Mouse (Mus musculus): ENCODE data around the gene Trank1. TPM values are rescaled to one million over a fixed set of nuclear protein-coding genes. Genes with fewer than 3 reads are reported as not detected.

The Trank1 gene
- total and polyA plus RNA-seq, 3 experiments = 0.13 to 0.66 (median 0.34) TPM

DNA sequence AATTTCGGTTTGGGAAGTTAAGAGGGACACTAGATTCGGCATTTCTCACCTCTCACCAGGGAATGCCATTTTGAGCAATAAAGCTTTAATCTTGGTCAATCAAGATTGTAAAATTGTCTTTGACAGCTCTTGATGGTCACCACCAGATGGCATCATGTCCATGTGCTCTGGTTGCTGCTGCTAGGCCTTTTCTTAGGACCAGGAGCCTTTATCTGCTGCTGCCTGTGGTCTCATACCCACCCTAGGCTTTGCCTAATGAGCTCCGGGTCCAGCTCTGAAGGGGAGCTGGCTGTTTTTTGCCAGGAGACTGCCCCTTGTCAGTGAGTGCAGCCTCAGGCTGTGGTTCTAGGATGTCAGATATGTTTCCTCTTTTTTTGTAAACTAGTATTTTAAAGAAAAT lies 44.8 kb downstream of the Trank1 start (continued):
- TF ChIP-seq MEF2A (IDR thresholded peaks at IDR 0.05; ENCODE audit: borderline replicate concordance, low read depth, low read length) (no peak), UBTF (IDR thresholded peaks at IDR 0.05; ENCODE audit: low read depth, low read length) (no peak), USF1 (IDR thresholded peaks at IDR 0.05; ENCODE audit: low read depth, low read length) (no peak), MAFK (IDR thresholded peaks at IDR 0.05; ENCODE audit: insufficient replicate concordance, low read length) (no peak), POLR2AphosphoS2 (IDR thresholded peaks at IDR 0.05; ENCODE audit: low read depth, low read length) (no peak)

DNA sequence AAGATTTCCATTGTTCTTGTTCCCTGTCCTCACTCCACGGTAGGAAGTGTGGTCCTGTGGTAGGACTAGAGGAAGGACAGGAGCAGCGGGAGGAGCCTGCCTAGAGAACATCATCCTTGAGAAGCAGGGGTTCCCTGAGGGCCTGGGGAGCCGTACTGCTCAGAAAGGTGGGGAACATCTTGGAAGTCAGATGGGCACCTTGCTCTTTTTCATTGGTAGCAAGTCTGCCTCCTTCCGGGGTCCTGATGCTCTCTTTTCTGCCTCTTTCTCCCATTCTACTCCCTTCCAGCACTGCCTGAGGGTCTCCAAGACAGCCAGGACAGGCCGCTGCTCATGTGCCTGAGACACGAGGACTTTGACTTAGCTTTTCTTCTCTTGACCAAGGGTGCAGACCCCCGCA lies 52.1 kb downstream of the Trank1 start:
- Histone ChIP-seq H3K27me3 (replicated peaks) (peaks cover 2% of the 10 kb centered on the region), H3K9me3 (replicated peaks; ENCODE audit: low read length) (no peaks in the 10 kb centered on the region), H3K4me2 (ENCODE audit: insufficient read depth, low read depth, poor library complexity, severe bottlenecking) (no peak overlapping the region), H3K27ac (ENCODE audit: insufficient read depth, low read depth) (no peak overlapping the region), H3K36me3 (replicated peaks in 1 of 2; ENCODE audit: control insufficient read depth in 1 of 2, insufficient read depth in 1 of 2, low read length in 1 of 2) (no peaks in the 10 kb centered on the region), H3K4me3 (replicated peaks in 1 of 3; ENCODE audit: low read depth in 2 of 3, low read length in 2 of 3, poor library complexity in 1 of 3) (no peak overlapping the region), H3K79me2 (replicated peaks; ENCODE audit: control insufficient read depth, extremely low read depth, insufficient read depth, poor library complexity, severe bottlenecking) (no peaks in the 10 kb centered on the region), H3K4me1 (ENCODE audit: control insufficient read depth in 1 of 2, insufficient read depth in 2 of 2) (peaks cover 0 to 8% of the 10 kb centered on the region in 2 experiments; a peak in 2 of 4 replicates), H3K9ac (ENCODE audit: insufficient read depth, low read depth) (no peak overlapping the region)
- TF ChIP-seq ZKSCAN1 (IDR thresholded peaks at IDR 0.05; ENCODE audit: borderline replicate concordance, low read depth, low read length) = no peak
- no peak for DNase-seq (ENCODE audit: extremely low read depth)
- in situ Hi-C loops (cut with MboI; ENCODE audit: low pct_ligation_motif_present, low pct_unique_long_range_greater_than_20kb, low sequenced_read_pairs) = no loop called here
- dilution Hi-C loops (cut with MboI; ENCODE audit: extremely low pct_ligation_motif_present, extremely low pct_unique_long_range_greater_than_20kb, low sequenced_read_pairs) = no loop called here

DNA sequence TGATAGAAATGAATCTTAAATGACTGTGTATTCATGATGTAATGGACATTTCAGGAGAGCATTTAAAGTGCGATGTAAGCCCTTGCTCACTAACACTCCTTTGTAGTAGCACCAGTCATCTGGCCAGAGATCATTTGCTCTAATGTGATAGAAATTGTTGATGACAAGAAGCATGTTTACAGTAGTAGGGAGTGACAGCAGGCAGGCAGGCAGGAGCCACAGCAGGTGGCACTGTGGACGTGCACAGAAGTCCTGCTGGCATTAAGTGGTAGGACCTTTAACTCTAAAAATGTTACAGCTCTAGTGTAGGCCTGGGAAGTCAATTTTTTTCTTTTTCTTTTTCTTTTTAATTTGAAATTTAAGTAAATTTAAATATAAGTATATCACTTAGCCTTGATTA lies 56.2 kb downstream of the Trank1 start:
- Histone ChIP-seq H3K4me2 (ENCODE audit: insufficient read depth, low read depth, poor library complexity, severe bottlenecking) (no peak overlapping the region), H3K27me3 (replicated peaks) (peaks cover 2% of the 10 kb centered on the region), H3K36me3 (replicated peaks in 1 of 2; ENCODE audit: control insufficient read depth in 1 of 2, insufficient read depth in 1 of 2, low read length in 1 of 2) (no peaks in the 10 kb centered on the region), H3K27ac (ENCODE audit: insufficient read depth, low read depth) (no peak overlapping the region), H3K9me3 (replicated peaks; ENCODE audit: low read length) (peaks cover 3% of the 10 kb centered on the region), H3K9ac (ENCODE audit: insufficient read depth, low read depth) (no peak overlapping the region), H3K4me3 (replicated peaks in 1 of 3; ENCODE audit: low read depth in 2 of 3, low read length in 2 of 3, poor library complexity in 1 of 3) (no peak overlapping the region), H3K4me1 (ENCODE audit: control insufficient read depth in 1 of 2, insufficient read depth in 2 of 2) (peaks cover 0 to 8% of the 10 kb centered on the region in 2 experiments; a peak in 2 of 4 replicates), H3K79me2 (replicated peaks; ENCODE audit: control insufficient read depth, extremely low read depth, insufficient read depth, poor library complexity, severe bottlenecking) (no peaks in the 10 kb centered on the region)
- no peak for DNase-seq (ENCODE audit: extremely low read depth)
- in situ Hi-C loops (cut with MboI; ENCODE audit: low pct_ligation_motif_present, low pct_unique_long_range_greater_than_20kb, low sequenced_read_pairs) (loop anchor here (5.0 kb wide), 1 partner anchor 110 kb away; no protein-coding TSS in a partner anchor), dilution Hi-C loops (cut with MboI; ENCODE audit: extremely low pct_ligation_motif_present, extremely low pct_unique_long_range_greater_than_20kb, low sequenced_read_pairs) (no loop called here)
- no peak for TF ChIP-seq KAT2A (IDR thresholded peaks at IDR 0.05; ENCODE audit: insufficient replicate concordance, low read length)
- no peak for TF ChIP-seq HCFC1 (IDR thresholded peaks at IDR 0.05; ENCODE audit: low read depth, low read length)
- no peak for TF ChIP-seq MYC (IDR thresholded peaks at IDR 0.05; ENCODE audit: low read depth, low read length)
- TF ChIP-seq ETS1 (conservative IDR thresholded peaks at IDR 0.05; ENCODE audit: low read depth, low read length) = no peak; the same call in 1 of the 2 replicates
- no peak for TF ChIP-seq CHD2 (IDR thresholded peaks at IDR 0.05; ENCODE audit: low read length)
- TF ChIP-seq CTCF (conservative IDR thresholded peaks at IDR 0.05 in 1 of 2, IDR thresholded peaks at IDR 0.05 in 1 of 2; ENCODE audit: low read depth in 2 of 2, low read length in 2 of 2) = peak in 1 of 2 experiments; percentile 48; a peak in 2 of 4 replicates
- no peak for TF ChIP-seq CHD1 (IDR thresholded peaks at IDR 0.05; ENCODE audit: low read depth, low read length)
- peak; percentile 52 for TF ChIP-seq SMC3 (IDR thresholded peaks at IDR 0.05; ENCODE audit: low read depth, low read length)
- no peak for TF ChIP-seq JUN (IDR thresholded peaks at IDR 0.05; ENCODE audit: insufficient read depth, low read depth, low read length)
- no peak for TF ChIP-seq MAX (IDR thresholded peaks at IDR 0.05; ENCODE audit: low read length)
- no peak for TF ChIP-seq E2F4 (IDR thresholded peaks at IDR 0.05; ENCODE audit: insufficient replicate concordance, low read depth, low read length)
- no peak for TF ChIP-seq GABPA (IDR thresholded peaks at IDR 0.05; ENCODE audit: insufficient replicate concordance, low read depth, low read length)
- no peak for TF ChIP-seq MAZ (IDR thresholded peaks at IDR 0.05; ENCODE audit: low read depth, low read length)
- TF ChIP-seq POLR2AphosphoS2 (IDR thresholded peaks at IDR 0.05; ENCODE audit: low read depth, low read length) = no peak
- TF ChIP-seq ZNF384 (IDR thresholded peaks at IDR 0.05; ENCODE audit: low read depth, low read length) = no peak
- TF ChIP-seq RAD21 (IDR thresholded peaks at IDR 0.05; ENCODE audit: low read depth, low read length) = peak; percentile 43
